Mouse (Mus musculus): Measurements from ENCODE around the gene Kcnj8. TPM values are rescaled to one million over a fixed set of nuclear protein-coding genes. Genes with fewer than 3 reads are reported as not detected.

Gene Kcnj8
- polyA plus RNA-seq, 1 experiment from 2014 or later, result 14.5 TPM

DNA sequence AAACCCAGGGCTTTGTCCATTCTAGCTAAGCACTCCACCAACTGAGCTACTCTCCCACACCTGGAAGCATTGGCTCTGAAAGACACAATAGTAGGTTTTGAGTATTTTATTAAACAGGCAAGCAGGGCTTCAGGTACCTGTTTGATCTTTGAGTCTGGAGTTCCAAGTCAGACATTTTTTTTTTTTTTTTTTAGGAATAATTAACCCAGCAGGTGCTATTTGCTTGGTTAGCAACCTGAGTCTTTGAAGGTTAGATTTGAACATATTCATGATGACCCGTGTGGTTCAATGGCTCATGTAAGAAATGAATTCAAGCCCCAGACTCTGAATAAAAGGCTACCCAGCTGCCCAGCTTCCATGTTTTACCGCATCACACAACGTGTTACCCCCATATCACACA is 6.7 kb downstream of the Kcnj8 start:
- Histone ChIP-seq H3K9me3 (ENCODE audit: control insufficient read depth, low read length) (no peaks in the 10 kb centered on the region), H3K27ac (replicated peaks in 1 of 2; ENCODE audit: control insufficient read depth in 1 of 2, insufficient read depth in 1 of 2, low read depth in 2 of 2, low read length in 2 of 2) (no peak overlapping the region), H3K9ac (ENCODE audit: low read length) (no peak overlapping the region), H3K27me3 (ENCODE audit: control insufficient read depth, insufficient read depth, low read length) (peaks cover 12% of the 10 kb centered on the region), H3K36me3 (ENCODE audit: control insufficient read depth, insufficient read depth, low read length) (peaks cover 5% of the 10 kb centered on the region; the same call in 1 of the 2 replicates), H3K4me2 (ENCODE audit: low read length) (no peak overlapping the region), H3K4me1 (ENCODE audit: control insufficient read depth in 2 of 2, insufficient read depth in 2 of 2, low read length in 2 of 2) (peaks cover 5 to 26% of the 10 kb centered on the region in 2 experiments), H3K4me3 (ENCODE audit: control insufficient read depth in 1 of 2, insufficient read depth in 1 of 2, low read depth in 1 of 2, low read length in 2 of 2) (no peak overlapping the region)
- ATAC-seq (ENCODE audit: insufficient number of reproducible peaks, insufficient read depth, low FRiP score, low read depth), result no peak
- WGBS, result 94% methylated on average over 3 of the region's 3 CpGs

DNA sequence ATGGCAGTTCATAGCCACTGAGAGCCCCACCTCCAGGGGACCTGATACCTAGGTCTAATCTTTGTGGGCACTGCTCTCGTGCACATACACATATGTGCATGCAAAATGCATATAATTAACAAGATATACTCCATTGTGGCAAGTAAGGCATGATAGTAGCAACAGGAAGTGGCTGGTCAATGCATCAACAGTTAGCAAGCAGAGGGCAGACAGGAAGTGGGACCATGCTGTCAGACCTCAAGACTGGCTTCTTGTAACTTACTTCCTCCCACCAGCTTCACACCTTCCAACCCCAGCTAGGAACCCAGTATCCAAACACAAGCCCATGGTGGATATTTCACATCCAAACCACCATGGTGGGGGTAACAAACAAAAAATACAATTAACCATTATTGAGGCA is 10.3 kb downstream of the Kcnj8 start:
- no peak for ATAC-seq (ENCODE audit: insufficient number of reproducible peaks, insufficient read depth, low FRiP score, low read depth)
- no peak overlapping the region for H3K4me2 ChIP-seq (ENCODE audit: low read length)
- WGBS, result 58% methylated on average over 1 of the region's 1 CpGs
- H3K4me3 ChIP-seq (ENCODE audit: control insufficient read depth in 1 of 2, insufficient read depth in 1 of 2, low read depth in 1 of 2, low read length in 2 of 2), result no peak overlapping the region
- no peaks in the 10 kb centered on the region for H3K9me3 ChIP-seq (ENCODE audit: control insufficient read depth, low read length)
- no peak overlapping the region for H3K9ac ChIP-seq (ENCODE audit: low read length)
- peaks cover under 1 to 3% of the 10 kb centered on the region in 2 experiments; a peak in 1 of 4 replicates for H3K4me1 ChIP-seq (ENCODE audit: control insufficient read depth in 2 of 2, insufficient read depth in 2 of 2, low read length in 2 of 2)
- H3K27me3 ChIP-seq (ENCODE audit: control insufficient read depth, insufficient read depth, low read length), result no peaks in the 10 kb centered on the region
- H3K36me3 ChIP-seq (ENCODE audit: control insufficient read depth, insufficient read depth, low read length), result peaks cover 5% of the 10 kb centered on the region; the same call in 1 of the 2 replicates
- no peak overlapping the region for H3K27ac ChIP-seq (replicated peaks in 1 of 2; ENCODE audit: control insufficient read depth in 1 of 2, insufficient read depth in 1 of 2, low read depth in 2 of 2, low read length in 2 of 2)

DNA sequence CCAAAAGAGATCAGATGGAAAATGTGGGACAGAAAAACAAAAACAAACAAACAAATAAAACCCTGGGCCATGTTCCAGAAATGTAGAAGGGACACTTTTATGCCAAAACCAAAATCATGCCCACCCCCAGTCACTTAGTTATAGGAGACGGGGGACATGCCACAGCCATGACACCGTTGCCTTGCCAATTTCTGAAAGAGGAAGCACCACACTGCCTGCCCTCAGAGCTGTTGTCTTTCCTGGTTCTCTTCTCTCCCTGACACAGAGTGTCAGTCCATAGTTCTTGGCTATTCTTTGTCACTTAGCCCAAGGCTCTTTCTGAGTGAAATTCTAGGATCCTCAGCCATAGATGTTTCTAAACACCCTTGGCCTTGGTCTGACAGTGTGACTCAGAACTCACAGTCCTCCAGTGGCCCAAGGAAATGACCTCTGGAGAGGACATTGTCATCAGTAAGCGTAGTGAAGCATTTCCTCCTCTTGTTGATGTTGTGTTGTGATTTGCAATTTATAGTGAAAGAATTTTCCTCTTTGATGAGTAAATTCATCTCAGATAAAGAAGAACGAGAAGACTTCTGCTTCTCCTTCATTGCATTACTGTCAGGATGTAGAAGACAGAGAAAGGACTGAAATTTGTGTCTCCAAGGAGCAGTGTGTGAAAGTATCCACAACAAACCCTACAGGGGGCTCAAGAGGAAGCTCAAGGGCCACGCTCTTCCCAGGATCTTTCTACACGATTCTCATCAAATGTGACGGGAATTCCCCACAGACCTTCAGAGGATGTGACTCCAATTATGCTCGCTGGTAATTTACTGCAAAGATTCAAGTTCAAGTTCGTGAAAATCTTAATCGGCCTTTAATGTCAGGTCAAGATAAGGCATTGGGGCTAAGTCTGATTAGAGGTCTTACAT is 12.4 kb downstream of the Kcnj8 start:
- Histone ChIP-seq H3K36me3 (ENCODE audit: control insufficient read depth, insufficient read depth, low read length) (no peaks in the 10 kb centered on the region), H3K4me2 (ENCODE audit: low read length) (no peak overlapping the region), H3K9ac (ENCODE audit: low read length) (no peak overlapping the region), H3K4me1 (ENCODE audit: control insufficient read depth in 2 of 2, insufficient read depth in 2 of 2, low read length in 2 of 2) (0 out of 4 replicates have a peak, but pooled peaks cover 0 to 3% of the 10 kb centered on the region in 2 experiments), H3K9me3 (ENCODE audit: control insufficient read depth, low read length) (no peaks in the 10 kb centered on the region), H3K27ac (replicated peaks in 1 of 2; ENCODE audit: control insufficient read depth in 1 of 2, insufficient read depth in 1 of 2, low read depth in 2 of 2, low read length in 2 of 2) (no peak overlapping the region), H3K4me3 (ENCODE audit: control insufficient read depth in 1 of 2, insufficient read depth in 1 of 2, low read depth in 1 of 2, low read length in 2 of 2) (no peak overlapping the region), H3K27me3 (ENCODE audit: control insufficient read depth, insufficient read depth, low read length) (no peaks in the 10 kb centered on the region)
- no peak for ATAC-seq (ENCODE audit: insufficient number of reproducible peaks, insufficient read depth, low FRiP score, low read depth)
- WGBS, result 75% methylated on average over 10 of the region's 10 CpGs

DNA sequence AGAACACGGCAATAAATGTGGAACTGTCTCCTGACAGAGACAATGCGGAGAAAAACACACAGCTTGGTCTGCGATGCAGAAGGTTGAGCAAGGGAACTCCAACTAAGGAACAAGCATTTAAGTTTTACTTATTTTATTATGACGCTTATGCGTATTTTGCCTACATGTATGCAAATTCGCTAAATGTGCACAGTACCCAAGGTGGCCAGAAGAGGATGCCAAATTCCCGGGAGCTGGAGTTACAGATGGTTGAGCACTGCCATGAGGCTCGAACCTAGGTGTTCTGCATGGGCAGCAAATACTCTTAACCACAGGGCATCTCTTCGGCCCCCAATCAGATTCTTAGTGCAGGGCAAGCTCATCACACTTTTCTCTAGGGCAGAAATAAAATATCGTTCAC is 13.3 kb downstream of the Kcnj8 start:
- 81% methylated on average over 10 of the region's 10 CpGs for WGBS
- no peak overlapping the region for H3K27ac ChIP-seq (replicated peaks in 1 of 2; ENCODE audit: control insufficient read depth in 1 of 2, insufficient read depth in 1 of 2, low read depth in 2 of 2, low read length in 2 of 2)
- no peak for ATAC-seq (ENCODE audit: insufficient number of reproducible peaks, insufficient read depth, low FRiP score, low read depth)

DNA sequence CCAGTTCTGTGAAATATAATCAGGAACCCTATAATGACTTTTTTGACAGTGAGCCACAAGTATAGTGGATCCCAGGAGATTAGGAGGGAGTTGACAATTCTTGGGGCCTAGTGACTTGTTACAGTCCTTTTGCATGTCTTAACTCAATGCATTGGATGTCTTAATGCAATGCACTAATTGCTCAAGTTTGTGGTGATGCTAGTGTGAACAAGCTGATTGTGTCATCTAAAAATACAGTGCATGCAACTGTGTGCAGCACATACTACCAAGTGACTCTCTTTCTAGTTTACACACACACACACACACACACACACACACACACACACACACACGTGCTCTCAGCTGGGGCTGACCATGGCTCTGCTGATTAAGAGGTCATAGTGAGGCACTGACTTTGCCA is 15.4 kb downstream of the Kcnj8 start:
- ATAC-seq (ENCODE audit: insufficient number of reproducible peaks, insufficient read depth, low FRiP score, low read depth), result no peak
- H3K4me1 ChIP-seq (ENCODE audit: control insufficient read depth in 2 of 2, insufficient read depth in 2 of 2, low read length in 2 of 2), result peaks cover 0 to 9% of the 10 kb centered on the region in 2 experiments; a peak in 1 of 4 replicates
- no peaks in the 10 kb centered on the region for H3K27me3 ChIP-seq (ENCODE audit: control insufficient read depth, insufficient read depth, low read length)
- H3K4me2 ChIP-seq (ENCODE audit: low read length), result no peak overlapping the region
- no peak overlapping the region for H3K4me3 ChIP-seq (ENCODE audit: control insufficient read depth in 1 of 2, insufficient read depth in 1 of 2, low read depth in 1 of 2, low read length in 2 of 2)
- H3K9ac ChIP-seq (ENCODE audit: low read length), result no peak overlapping the region
- no peaks in the 10 kb centered on the region for H3K9me3 ChIP-seq (ENCODE audit: control insufficient read depth, low read length)
- WGBS, result 67% methylated on average over 1 of the region's 1 CpGs
- H3K36me3 ChIP-seq (ENCODE audit: control insufficient read depth, insufficient read depth, low read length), result no peaks in the 10 kb centered on the region
- no peak overlapping the region for H3K27ac ChIP-seq (replicated peaks in 1 of 2; ENCODE audit: control insufficient read depth in 1 of 2, insufficient read depth in 1 of 2, low read depth in 2 of 2, low read length in 2 of 2)

More for the DNA sequence above, 13.3 kb downstream of the Kcnj8 start:
- 0 out of 4 replicates have a peak, but pooled peaks cover 0 to 3% of the 10 kb centered on the region in 2 experiments for H3K4me1 ChIP-seq (ENCODE audit: control insufficient read depth in 2 of 2, insufficient read depth in 2 of 2, low read length in 2 of 2)
- no peak overlapping the region for H3K9ac ChIP-seq (ENCODE audit: low read length)
- no peak overlapping the region for H3K4me2 ChIP-seq (ENCODE audit: low read length)
- no peaks in the 10 kb centered on the region for H3K9me3 ChIP-seq (ENCODE audit: control insufficient read depth, low read length)
- no peaks in the 10 kb centered on the region for H3K27me3 ChIP-seq (ENCODE audit: control insufficient read depth, insufficient read depth, low read length)
- H3K4me3 ChIP-seq (ENCODE audit: control insufficient read depth in 1 of 2, insufficient read depth in 1 of 2, low read depth in 1 of 2, low read length in 2 of 2), result no peak overlapping the region
- no peaks in the 10 kb centered on the region for H3K36me3 ChIP-seq (ENCODE audit: control insufficient read depth, insufficient read depth, low read length)

DNA sequence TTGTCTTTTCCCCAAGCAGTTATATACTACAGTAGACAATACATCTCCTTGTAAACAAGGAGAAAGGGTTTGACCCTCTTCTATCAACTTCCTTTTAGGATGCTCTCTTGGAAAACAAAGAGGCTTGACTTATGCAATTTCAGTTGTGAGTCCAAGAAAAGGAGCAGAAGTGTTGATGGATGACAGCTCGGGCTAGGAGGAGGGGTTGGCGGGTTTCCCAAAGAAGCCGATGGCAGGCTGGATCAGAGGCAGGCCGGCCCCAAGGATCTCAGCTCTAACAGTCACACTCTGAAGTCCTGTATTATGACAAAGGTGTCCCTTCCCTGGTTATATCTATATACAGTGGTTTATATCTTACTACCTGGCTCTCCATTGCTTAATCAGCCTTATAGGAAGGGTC is 19.9 kb downstream of the Kcnj8 start:
- ATAC-seq (ENCODE audit: insufficient number of reproducible peaks, insufficient read depth, low FRiP score, low read depth), result no peak
- Histone ChIP-seq H3K9me3 (ENCODE audit: control insufficient read depth, low read length) (0 out of 2 replicates have a peak, but pooled peaks cover 4% of the 10 kb centered on the region), H3K4me2 (ENCODE audit: low read length) (no peak overlapping the region), H3K9ac (ENCODE audit: low read length) (no peak overlapping the region), H3K36me3 (ENCODE audit: control insufficient read depth, insufficient read depth, low read length) (no peaks in the 10 kb centered on the region), H3K27ac (replicated peaks in 1 of 2; ENCODE audit: control insufficient read depth in 1 of 2, insufficient read depth in 1 of 2, low read depth in 2 of 2, low read length in 2 of 2) (no peak overlapping the region), H3K4me3 (ENCODE audit: control insufficient read depth in 1 of 2, insufficient read depth in 1 of 2, low read depth in 1 of 2, low read length in 2 of 2) (no peak overlapping the region), H3K27me3 (ENCODE audit: control insufficient read depth, insufficient read depth, low read length) (no peaks in the 10 kb centered on the region), H3K4me1 (ENCODE audit: control insufficient read depth in 2 of 2, insufficient read depth in 2 of 2, low read length in 2 of 2) (peaks cover 0 to 6% of the 10 kb centered on the region in 2 experiments; a peak in 2 of 4 replicates)
- 29% methylated on average over 4 of the region's 4 CpGs for WGBS

DNA sequence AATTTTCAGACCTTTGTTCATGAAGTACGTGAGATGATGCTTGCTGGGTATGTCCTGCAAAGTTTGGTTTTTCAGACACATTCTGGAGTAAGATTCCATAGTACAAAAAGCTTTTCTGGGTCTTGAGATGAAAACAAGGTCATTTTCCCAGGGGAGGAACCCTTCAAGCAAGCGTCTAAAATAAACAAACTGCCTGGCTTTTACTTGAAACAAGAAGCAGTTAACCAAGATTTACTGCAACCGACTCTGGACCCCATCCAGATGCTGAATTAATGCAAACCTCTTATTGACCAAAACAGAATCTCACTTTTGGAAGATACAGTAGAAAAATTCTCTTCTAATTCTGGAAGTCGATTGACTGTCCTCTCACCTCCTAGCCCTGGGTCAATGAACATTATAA is 20.5 kb downstream of the Kcnj8 start:
- no peak overlapping the region for H3K4me2 ChIP-seq (ENCODE audit: low read length)
- no peaks in the 10 kb centered on the region for H3K36me3 ChIP-seq (ENCODE audit: control insufficient read depth, insufficient read depth, low read length)
- no peak overlapping the region; a peak in 1 of 4 replicates for H3K27ac ChIP-seq (replicated peaks in 1 of 2; ENCODE audit: control insufficient read depth in 1 of 2, insufficient read depth in 1 of 2, low read depth in 2 of 2, low read length in 2 of 2)
- H3K4me3 ChIP-seq (ENCODE audit: control insufficient read depth in 1 of 2, insufficient read depth in 1 of 2, low read depth in 1 of 2, low read length in 2 of 2), result no peak overlapping the region
- no peak for ATAC-seq (ENCODE audit: insufficient number of reproducible peaks, insufficient read depth, low FRiP score, low read depth)
- H3K9me3 ChIP-seq (ENCODE audit: control insufficient read depth, low read length), result 0 out of 2 replicates have a peak, but pooled peaks cover 4% of the 10 kb centered on the region
- no peaks in the 10 kb centered on the region for H3K27me3 ChIP-seq (ENCODE audit: control insufficient read depth, insufficient read depth, low read length)
- WGBS, result 65% methylated on average over 4 of the region's 4 CpGs
- no peak overlapping the region for H3K9ac ChIP-seq (ENCODE audit: low read length)
- peaks cover 0 to 6% of the 10 kb centered on the region in 2 experiments; a peak in 2 of 4 replicates for H3K4me1 ChIP-seq (ENCODE audit: control insufficient read depth in 2 of 2, insufficient read depth in 2 of 2, low read length in 2 of 2)
